Mouse (Mus musculus) cortical plate, adult 2 months (tissue): ENCODE results near the gene Crim1.

Experiments used
- CTCF ChIP-seq: fragments of 200-500 bp; IDR thresholded peaks from 2 replicates; pipeline ENCODE4 v1.5.1; 2011; ENCODE audit warnings: mild to moderate bottlenecking, control low read depth, low read length; ENCODE audit not compliant: insufficient read depth; ENCODE audit errors: extremely low read depth
- POLR2A ChIP-seq: fragments of 200-500 bp; IDR thresholded peaks from 2 replicates; pipeline ENCODE4 v1.6.1; 2011; ENCODE audit warnings: mild to moderate bottlenecking, low read length, control low read depth; ENCODE audit not compliant: insufficient read depth; ENCODE audit errors: extremely low read depth

GRCm38 (mm10) chr17:78389573-78389972, 189.5 kb downstream of the Crim1 start:
- TF ChIP-seq CTCF: no peak
- TF ChIP-seq POLR2A: no peak
